17 mouse cellular contexts compared by ENCODE assay signal in genomic region chr8:92136413-92136812, GRCm38 (mm10).
DNase-seq lines count a peak whose midpoint lies in the region; ATAC-seq lines count a peak whose summit lies in the region.
"Had no signal": no experiment of that assay in that cellular context is flagged by ENCODE, and none has a peak within 500 bp of the region (broad histone marks: within the 10 kb centered on the region; RNA-seq: fewer than 3 reads in every experiment).

No protein-coding gene starts in this region.

- peak overlapping the region; percentile 27; the same call in 1 of the 2 replicates for H3K4me2 ChIP-seq in heart, embryonic 16.5 days (ENCODE audit: low read depth, low read length)
- H3K4me2 ChIP-seq: embryonic facial prominence, embryonic 15.5 days had no signal

- DNase-seq in embryo, embryonic 10.5 days (ENCODE audit: low spot score): peak; percentile 63
- no peak for DNase-seq in embryo, embryonic 11 days
- DNase-seq in heart, embryonic 10.5 days (ENCODE audit: low spot score): no peak
- peak; percentile 6 to 11 for DNase-seq in right cerebral cortex, adult 2 months (ENCODE audit: low spot score in 2 of 2)
- no peak for DNase-seq in right cerebral cortex, postnatal 25 days
- peak; percentile 18 for DNase-seq in retina, embryonic 14.5 days (ENCODE audit: low spot score)
- DNase-seq in spleen, adult 12 weeks (ENCODE audit: low spot score): no peak
- DNase-seq: cerebellum, postnatal 14 days; heart, postnatal 36 days; layer of hippocampus, adult 9-11 months; right cerebral cortex, postnatal 4 days; thymus, adult 18-20 months had no signal

- H3K4me3 ChIP-seq in heart, embryonic 16.5 days (ENCODE audit: low read length): no peak overlapping the region
- no peak overlapping the region for H3K4me3 ChIP-seq in heart, embryonic 10.5 days
- H3K4me3 ChIP-seq: embryonic facial prominence, embryonic 15.5 days; lung, embryonic 15.5 days had no signal

- H3K27me3 ChIP-seq in heart, embryonic 16.5 days (ENCODE audit: control insufficient read depth, insufficient read depth, low read length): no peaks in the 10 kb centered on the region; the same call in 1 of the 2 replicates
- H3K27me3 ChIP-seq in heart, embryonic 10.5 days (ENCODE audit: insufficient read depth, poor library complexity, severe bottlenecking): peaks cover 39% of the 10 kb centered on the region; the same call in 1 of the 2 replicates
- H3K27me3 ChIP-seq: CH12.LX; embryonic facial prominence, embryonic 15.5 days had no signal

- H3K27ac ChIP-seq in heart, embryonic 16.5 days (ENCODE audit: low read length): no peak overlapping the region
- no peak overlapping the region for H3K27ac ChIP-seq in heart, embryonic 10.5 days
- H3K27ac ChIP-seq: embryonic facial prominence, embryonic 15.5 days had no signal

- WGBS in heart, embryonic 16.5 days: 21% methylated on average over 13 of the region's 13 CpGs
- WGBS in heart, embryonic 10.5 days: 25% methylated on average over 13 of the region's 13 CpGs

- no peaks in the 10 kb centered on the region for H3K9me3 ChIP-seq in heart, embryonic 16.5 days (replicated peaks; ENCODE audit: control insufficient read depth, low read length)
- no peaks in the 10 kb centered on the region for H3K9me3 ChIP-seq in heart, embryonic 10.5 days
- H3K9me3 ChIP-seq: embryonic facial prominence, embryonic 15.5 days; lung, embryonic 15.5 days had no signal

- H3K9ac ChIP-seq in heart, embryonic 16.5 days (ENCODE audit: low read length): 0 out of 2 replicates have a peak overlapping the region, but pooled peaks have one; percentile 28
- H3K9ac ChIP-seq: embryonic facial prominence, embryonic 15.5 days; lung, embryonic 15.5 days had no signal

- no peak for ATAC-seq in heart, embryonic 16.5 days (replicated peaks; ENCODE audit: extremely low read depth, insufficient read depth, low FRiP score)
- ATAC-seq: intestine, embryonic 16.5 days had no signal

- H3K4me1 ChIP-seq in heart, embryonic 16.5 days (ENCODE audit: control insufficient read depth, insufficient read depth, low read length): peaks cover 5% of the 10 kb centered on the region; the same call in 1 of the 2 replicates
- H3K4me1 ChIP-seq in heart, embryonic 10.5 days: peaks cover 38% of the 10 kb centered on the region

- no peaks in the 10 kb centered on the region for H3K36me3 ChIP-seq in heart, embryonic 16.5 days (ENCODE audit: control insufficient read depth, insufficient read depth)
- H3K36me3 ChIP-seq in heart, embryonic 10.5 days: no peaks in the 10 kb centered on the region
- H3K36me3 ChIP-seq: embryonic facial prominence, embryonic 15.5 days; lung, embryonic 15.5 days had no signal

Comparison
In these comparisons a context has a peak if more than half of its experiments do, and no peak if none do; other contexts are left out.
1. DNase-seq: peak in embryo, embryonic 10.5 days (single experiment), right cerebral cortex, adult 2 months (2 of 2) and retina, embryonic 14.5 days (single experiment); none in embryo, embryonic 11 days (single experiment), heart, embryonic 10.5 days (single experiment), right cerebral cortex, postnatal 25 days (single experiment) and spleen, adult 12 weeks (single experiment).